Mouse (Mus musculus) adrenal gland, postnatal 25 days (tissue): Measurements from ENCODE around the gene 9330161L09Rik. TPM values are rescaled to one million over a fixed set of nuclear protein-coding genes. Genes with fewer than 3 reads are reported as not detected.

Source experiments
- total RNA-seq: library from RNA; stranded (reverse); gene quantifications from 2 replicates; pipeline ENCODE4 v1.2.3, GENCODE M21; 2021

Gene 9330161L09Rik
- total RNA-seq, 1 experiment from 2014 or later: 1.3 TPM

Other genes with a start within 250 kb of the 9330161L09Rik start
- 1.4 and 1.8 TPM in 2 replicates for gene Prima1, start 165.7 kb downstream of the 9330161L09Rik start, total RNA-seq
- gene Fam181a, start 96.8 kb downstream of the 9330161L09Rik start, total RNA-seq: not detected in 2 replicates
- 0.85 and 1.4 TPM in 2 replicates for gene Asb2, start 51.8 kb downstream of the 9330161L09Rik start, total RNA-seq
- gene Otub2, start 19.1 kb downstream of the 9330161L09Rik start, total RNA-seq: 3.5 and 3.9 TPM in 2 replicates
- 109 TPM in 2 replicates for gene Ddx24, start 18.0 kb upstream of the 9330161L09Rik start, total RNA-seq
- 843 and 1,153 TPM in 2 replicates for gene Ifi27, start 26.4 kb upstream of the 9330161L09Rik start, total RNA-seq
- 30.3 and 36.9 TPM in 2 replicates for gene Ifi27l2a, start 35.9 kb upstream of the 9330161L09Rik start, total RNA-seq
- not detected in 2 replicates for gene Ifi27l2b, start 49.4 kb upstream of the 9330161L09Rik start, total RNA-seq
- 5.3 and 5.4 TPM in 2 replicates for gene Ppp4r4, start 124.5 kb upstream of the 9330161L09Rik start, total RNA-seq
- 0.36 and 2.9 TPM in 2 replicates for gene Serpina10, start 223.6 kb upstream of the 9330161L09Rik start, total RNA-seq
- 0.39 and 3.9 TPM in 2 replicates for gene Serpina6, start 249.4 kb upstream of the 9330161L09Rik start, total RNA-seq